Mouse (Mus musculus): ENCODE measurements around the gene Auts2.
A peak's percentile ranks its signal among the peaks of the same experiment; 100 is the strongest.

Gene Auts2

DNA sequence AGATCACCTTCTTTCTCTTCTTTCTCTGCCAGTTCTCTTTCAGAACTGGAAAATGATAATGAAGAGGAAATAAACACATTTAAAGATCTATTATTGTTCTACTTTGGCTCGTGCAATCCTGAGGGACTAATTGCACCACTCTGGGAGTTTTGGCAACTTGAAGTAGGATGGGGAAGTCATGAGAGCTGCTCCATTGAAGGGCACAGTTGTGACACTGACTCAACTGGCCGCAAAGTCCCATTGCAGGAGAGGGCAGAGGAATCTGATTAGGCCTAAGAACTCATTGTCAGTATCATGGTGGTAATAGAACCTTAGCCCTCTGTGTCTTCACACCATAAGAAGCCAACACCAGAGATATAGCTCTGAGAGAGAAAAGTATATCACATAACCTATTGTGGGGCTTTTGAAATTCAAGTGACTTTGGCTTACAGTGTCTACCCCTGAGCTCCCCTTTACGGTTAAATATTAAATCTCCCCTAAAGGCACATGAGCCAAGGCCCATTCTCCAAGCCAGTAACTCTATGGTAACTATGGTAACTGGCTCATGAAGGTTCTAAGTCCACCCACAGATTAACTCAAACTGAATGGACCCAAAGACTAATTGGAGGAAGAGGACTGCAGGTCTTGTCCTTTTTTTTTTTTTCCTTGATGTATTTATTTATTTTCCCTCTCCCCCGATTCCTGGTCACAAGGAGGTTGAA, 358.6 kb downstream of the Auts2 start:
- no peak for DNase-seq (ENCODE audit: low read depth, low spot score)

- no peak for DNase-seq (ENCODE audit: low read depth, low spot score)
These were observed 361.1 kb downstream of the Auts2 start for GRCm38 (mm10) chr5:132182077-132182476.

DNA sequence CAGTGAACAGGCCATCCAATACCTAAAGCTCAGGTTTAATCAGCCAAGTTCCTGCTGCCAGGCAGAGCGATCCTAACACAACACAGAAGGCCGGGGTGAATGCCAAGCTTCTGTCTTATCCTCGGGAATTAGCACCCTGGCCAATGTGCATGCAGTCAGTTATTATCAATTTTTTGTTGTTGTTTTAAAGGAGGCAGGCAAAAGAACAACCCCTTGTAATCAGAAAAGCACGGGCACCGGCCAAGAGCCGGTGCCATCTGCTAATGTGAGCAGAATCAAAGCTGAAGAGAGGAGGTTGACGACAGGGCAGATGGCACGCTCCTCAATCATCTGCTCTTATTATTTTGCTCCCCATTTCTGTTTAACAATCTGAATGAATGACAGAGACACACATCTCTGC, 373.1 kb downstream of the Auts2 start:
- peak; percentile 42 for DNase-seq (ENCODE audit: low read depth, low spot score)

DNA sequence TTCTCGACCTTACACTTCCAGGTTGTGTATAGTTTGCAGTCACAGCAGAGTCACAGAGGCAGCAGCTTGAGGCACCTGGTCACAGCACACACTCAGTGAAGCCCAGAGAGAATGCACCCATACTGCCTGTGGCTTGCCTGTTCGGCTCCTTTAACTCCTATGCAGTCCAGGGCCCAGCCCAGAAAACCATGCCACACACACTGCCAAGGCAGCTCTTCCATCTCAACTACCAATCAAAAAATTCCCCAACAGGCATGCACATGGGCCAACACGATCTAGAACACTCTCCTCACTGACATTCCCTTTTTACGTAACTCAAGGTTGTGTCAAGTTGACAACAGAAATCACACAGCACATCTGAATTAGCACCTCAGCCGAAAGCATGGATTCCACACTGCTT, 374.3 kb downstream of the Auts2 start:
- DNase-seq (ENCODE audit: low read depth, low spot score), result peak; percentile 17

DNA sequence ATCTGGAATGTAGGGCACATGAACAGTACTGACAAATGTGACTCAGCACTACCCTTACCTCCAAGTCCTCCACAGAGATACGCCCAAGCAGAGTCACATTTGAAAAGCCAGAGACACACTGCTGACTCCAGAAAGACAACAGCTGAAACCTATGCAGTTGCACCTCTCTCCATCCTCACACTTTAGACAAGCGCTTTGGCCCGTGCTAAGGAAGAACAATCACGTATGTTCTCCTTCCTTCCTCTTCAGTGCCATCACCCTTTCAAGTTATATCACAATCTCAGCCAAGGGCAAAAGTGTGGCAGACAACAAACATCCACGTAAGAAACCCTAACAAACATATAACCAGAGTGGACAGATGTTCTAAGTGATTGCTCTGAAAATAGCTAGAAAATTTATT, 374.9 kb downstream of the Auts2 start:
- DNase-seq (ENCODE audit: low read depth, low spot score), result no peak

DNA sequence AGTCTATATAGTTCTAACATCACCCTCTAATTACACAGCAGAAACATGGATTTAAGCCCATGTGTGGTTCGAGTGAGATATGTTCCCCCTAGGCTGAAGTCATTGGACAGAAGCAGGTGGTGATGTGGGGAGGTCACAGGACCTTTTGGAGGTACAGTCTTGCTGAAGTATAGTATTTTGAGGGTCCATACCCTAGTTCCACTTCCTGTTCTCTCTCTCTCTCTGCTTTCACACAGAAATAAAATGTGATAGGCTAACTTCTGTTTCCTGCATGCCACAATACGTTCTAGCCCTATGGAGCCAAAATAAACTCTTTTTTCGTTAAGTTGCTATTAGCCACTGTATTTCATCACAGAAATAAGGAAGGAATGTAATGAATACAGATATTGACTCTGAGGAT, 376.6 kb downstream of the Auts2 start:
- DNase-seq (ENCODE audit: low read depth, low spot score), result no peak

DNA sequence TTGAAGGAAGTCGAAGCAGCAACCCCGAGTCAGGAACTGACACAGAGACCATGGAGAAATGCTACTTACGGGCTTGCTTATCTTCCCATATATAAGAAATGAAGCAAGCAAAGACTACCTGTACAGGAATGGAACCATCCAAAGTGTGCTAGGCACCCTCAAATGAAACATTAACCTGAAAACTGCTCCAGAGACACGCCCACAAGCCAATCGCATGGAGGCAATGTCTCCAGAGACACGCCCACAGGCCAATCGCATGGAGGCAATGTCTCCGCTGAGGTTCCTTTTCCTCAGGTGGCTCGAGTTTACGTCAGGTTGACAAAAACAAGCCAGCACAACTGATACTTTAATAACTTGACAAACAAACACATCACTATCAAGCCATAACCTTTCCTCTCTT, 379.2 kb downstream of the Auts2 start:
- no peak for DNase-seq (ENCODE audit: low read depth, low spot score)

DNA sequence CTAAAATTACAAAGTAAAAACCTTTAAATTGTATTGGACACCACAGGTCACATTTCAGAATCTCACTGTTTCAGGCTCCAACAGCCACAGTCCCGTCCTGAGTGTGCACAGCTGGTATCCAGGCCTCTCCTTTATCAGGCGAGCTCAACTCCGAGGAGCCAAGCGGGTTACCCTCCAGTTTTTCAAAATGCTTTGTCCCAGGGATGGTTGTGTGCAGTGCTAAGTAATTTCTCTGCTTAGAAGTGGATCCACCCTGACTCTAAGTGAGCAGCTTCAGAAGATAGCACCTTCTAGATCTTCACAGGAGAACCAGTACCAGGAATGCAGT, 381.0 kb downstream of the Auts2 start:
- no peak for DNase-seq (ENCODE audit: low read depth, low spot score)

DNA sequence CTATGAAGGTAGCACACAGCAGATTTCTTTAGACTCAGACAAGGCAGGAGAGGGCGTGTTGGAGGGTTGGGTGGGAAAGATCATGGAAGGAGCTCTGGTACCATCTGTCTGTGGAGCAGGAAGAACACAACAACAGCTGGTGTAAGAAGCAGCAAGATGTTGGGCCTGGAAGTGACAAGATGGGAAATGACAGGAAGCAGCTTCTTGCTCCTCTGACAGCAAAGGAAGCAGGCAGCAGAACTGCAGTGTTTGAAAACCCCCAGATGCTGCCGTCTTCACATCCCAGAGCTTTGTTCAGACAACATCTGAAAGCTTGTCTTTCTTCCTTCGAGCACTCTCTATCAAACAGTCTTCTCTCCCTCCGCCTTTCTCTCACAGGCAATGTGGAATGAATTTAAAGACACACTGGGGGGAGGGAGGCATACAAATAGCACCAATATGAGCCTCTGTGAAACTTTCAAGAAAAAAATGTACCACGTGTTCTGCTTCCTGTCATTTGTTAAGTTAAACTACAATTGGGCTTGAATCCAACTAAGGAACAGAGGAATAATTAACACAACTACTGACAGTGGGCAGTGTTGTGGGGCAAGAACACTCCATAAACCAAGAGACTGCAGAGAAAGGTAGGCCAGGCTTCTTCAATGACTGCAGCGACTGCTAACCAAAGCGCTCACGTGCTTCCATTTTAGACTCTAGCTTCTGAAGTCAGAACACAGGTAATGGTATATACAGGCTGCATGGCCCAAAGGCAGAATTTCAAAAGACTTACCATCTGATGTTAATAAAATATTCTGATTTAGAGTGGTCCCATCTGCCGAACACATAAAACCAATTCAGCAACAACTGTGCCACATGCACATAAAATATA, 381.6 kb downstream of the Auts2 start:
- DNase-seq (ENCODE audit: low read depth, low spot score), result peak; percentile 77

GRCm38 (mm10) chr5:132144181-132144580, 399.0 kb downstream of the Auts2 start:
- DNase-seq (ENCODE audit: low read depth, low spot score), result no peak

- DNase-seq (ENCODE audit: low read depth, low spot score), result no peak
These were observed 402.3 kb downstream of the Auts2 start for GRCm38 (mm10) chr5:132140816-132141215.

DNA sequence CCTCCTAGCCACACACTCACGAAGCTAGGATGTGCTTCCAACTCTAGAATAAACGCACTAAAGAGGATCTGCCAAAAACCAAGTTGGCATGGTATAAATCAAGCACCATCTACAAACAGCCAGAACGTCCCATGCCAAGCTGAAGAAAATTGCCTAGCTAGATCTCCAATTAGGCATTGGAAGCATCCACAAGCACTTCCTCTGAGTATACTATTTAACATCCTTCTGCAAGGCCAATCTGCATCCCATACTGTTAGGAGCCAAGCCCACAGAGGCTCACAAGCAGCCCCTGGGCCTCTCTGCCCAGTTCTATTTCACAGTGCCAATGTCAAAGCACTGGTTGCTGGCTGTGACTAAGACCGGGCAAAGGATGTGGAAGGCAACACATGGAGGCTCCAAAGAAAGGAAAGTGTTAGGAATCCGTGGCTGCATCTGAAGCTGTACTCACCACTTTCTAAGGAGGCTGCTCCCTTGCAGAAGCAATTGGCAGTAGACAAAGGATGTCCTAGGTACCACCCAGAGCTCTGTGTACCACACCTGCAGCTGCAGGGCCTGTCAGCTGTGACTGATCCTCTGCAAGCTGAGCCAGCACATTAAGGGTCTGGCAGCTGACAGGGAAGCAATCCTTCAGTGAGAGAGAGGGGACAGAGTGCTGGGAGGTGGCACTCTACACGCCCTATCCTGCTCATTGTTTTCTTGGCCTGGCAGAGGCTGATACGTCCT, 407.0 kb downstream of the Auts2 start:
- peak; percentile 66 for DNase-seq (ENCODE audit: low read depth, low spot score)

DNA sequence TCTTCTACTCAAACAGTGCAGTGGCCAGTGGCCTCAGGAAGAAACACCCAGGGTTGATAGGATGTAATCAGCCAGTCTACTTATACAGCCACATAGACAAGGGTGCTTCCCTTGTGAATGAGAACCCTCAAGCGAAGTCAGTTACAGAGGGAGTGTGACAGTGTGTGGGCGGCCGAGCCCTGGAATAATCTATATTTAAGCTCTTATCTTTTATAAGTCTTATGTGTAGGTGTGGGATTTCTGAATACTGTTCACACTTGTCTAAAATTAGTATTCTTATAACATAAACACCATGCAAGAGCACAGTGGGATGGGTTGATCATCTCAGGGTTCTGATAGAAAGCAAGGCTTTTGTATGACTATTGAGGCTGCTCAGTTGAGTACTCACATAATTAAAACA, 411.2 kb downstream of the Auts2 start:
- DNase-seq (ENCODE audit: low read depth, low spot score), result peak; percentile 66

GRCm38 (mm10) chr5:132130577-132130976, 412.6 kb downstream of the Auts2 start:
- no peak for DNase-seq (ENCODE audit: low read depth, low spot score)

- DNase-seq (ENCODE audit: low read depth, low spot score), result peak; percentile 21
These were observed 416.5 kb downstream of the Auts2 start for GRCm38 (mm10) chr5:132126626-132127025.

DNA sequence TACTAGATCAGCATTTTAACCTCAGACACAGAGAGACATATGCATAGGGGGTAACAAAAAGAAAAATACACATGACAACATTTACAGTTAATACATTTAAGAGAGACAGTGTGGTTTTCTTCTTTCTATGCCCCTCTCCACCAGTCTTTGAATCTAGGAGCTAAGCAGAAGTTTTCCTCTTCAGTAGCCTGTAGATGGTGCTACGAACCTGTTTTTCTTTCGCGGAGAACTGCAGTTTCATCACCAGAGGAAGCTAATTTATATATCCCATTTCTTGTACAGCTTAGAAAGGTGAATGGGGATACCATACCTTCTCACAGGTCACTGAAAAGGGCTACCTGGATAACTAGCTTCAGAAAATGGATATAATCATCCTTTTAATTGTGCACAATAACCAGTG, 427.5 kb downstream of the Auts2 start:
- peak; percentile 44 for DNase-seq (ENCODE audit: low read depth, low spot score)

DNA sequence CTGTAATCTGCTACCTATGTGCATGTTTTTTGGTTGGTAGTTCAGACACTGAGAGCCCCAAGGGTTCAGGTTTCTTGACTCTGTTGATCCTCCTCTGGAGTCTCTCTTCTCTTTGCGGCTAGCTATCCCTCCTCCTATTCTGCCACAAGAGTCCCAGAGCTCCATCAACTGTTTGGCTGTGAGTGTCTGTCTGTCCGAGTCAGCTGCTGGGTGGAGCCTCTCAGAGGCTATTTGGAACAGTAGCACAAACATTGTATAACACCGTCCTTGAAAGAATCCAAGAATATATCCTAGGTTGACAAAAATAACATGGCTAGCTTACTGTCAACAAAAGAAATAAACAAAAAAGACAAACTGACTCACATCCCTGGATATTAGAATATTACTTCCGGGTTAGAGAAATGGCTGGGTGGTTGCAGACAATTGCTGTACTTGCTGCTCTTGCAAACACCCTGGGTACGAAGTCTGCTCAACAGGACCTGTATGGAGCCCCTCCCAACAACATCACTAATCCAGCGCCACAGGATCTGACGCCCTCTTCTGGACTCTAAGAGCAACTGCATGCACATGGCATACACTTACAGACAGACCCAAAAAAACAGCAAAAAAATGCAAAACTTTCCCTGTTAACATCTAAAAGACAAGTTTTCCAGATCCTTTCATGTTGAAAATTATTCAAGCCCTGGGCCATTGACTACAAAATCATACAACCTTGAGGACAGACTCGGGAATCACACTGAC, 428.4 kb downstream of the Auts2 start:
- no peak for DNase-seq (ENCODE audit: low read depth, low spot score)

DNA sequence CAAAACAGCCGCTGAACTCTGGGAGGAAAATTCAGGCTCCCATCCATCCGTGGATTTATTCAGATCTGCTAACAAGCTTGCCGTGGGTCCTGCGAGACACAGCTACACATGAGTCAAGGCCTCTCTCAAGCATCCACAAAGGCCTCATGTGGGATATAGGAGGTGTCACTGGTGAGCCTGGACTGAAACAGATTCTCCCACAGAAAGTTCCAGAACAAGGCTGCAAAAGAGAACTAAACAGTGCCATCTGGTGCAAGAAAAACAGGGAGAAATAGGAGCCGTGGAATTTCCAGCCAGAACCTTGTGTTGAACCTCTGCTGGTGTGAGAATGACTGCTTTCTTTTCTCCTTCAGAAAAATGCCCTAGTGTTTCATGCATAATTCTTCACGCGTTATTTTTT, 429.7 kb downstream of the Auts2 start:
- peak; percentile 78 for DNase-seq (ENCODE audit: low read depth, low spot score)

- no peak for DNase-seq (ENCODE audit: low read depth, low spot score)
These were observed 430.5 kb downstream of the Auts2 start for GRCm38 (mm10) chr5:132112666-132113065.

GRCm38 (mm10) chr5:132102426-132102825, 440.7 kb downstream of the Auts2 start:
- DNase-seq (ENCODE audit: low read depth, low spot score), result no peak

- DNase-seq (ENCODE audit: low read depth, low spot score), result no peak
These were observed 444.7 kb downstream of the Auts2 start for GRCm38 (mm10) chr5:132098461-132098860.

GRCm38 (mm10) chr5:132092721-132093120, 450.4 kb downstream of the Auts2 start:
- no peak for DNase-seq (ENCODE audit: low read depth, low spot score)
